Mouse (Mus musculus) spleen, postnatal 36 days (tissue): ENCODE measurements around the gene Sbp.
"Not testable (repeated sequence)": the region's sequence is repeated elsewhere in the genome, so short reads cannot be mapped to it uniquely, and the experiment has no call there.

ENCODE experiments used
- DNase-seq, 2 experiments: peaks; one replicate each; pipeline ENCODE4 v3.0.0; 2022; ENCODE audit warnings: low spot score in 2 of 2, mixed read lengths in 1 of 2

Sbp gene

GRCm38 (mm10) chr17:23941372-23941771 is at the start of gene Sbp:
Gene Sbp (plus strand): TSS chr17:23941672.
- no peak for DNase-seq

- not testable (repeated sequence) for DNase-seq
These were observed 24.3 kb upstream of the Sbp start, which contains the start of gene Dcpp3 for GRCm38 (mm10) chr17:23917158-23917557. Gene Dcpp3 (plus strand): TSS chr17:23917458.

GRCm38 (mm10) chr17:23924531-23925007 is 16.9 kb upstream of the Sbp start:
- peak; percentile 90 to 91 for DNase-seq

- peak; percentile 13 to 25 for DNase-seq
These were observed 16.4 kb upstream of the Sbp start for GRCm38 (mm10) chr17:23925090-23925493.

GRCm38 (mm10) chr17:23931157-23931556 is 10.3 kb upstream of the Sbp start:
- DNase-seq, result no peak

- not testable (repeated sequence) for DNase-seq
These were observed 6.0 kb downstream of the Sbp start for GRCm38 (mm10) chr17:23947486-23947885.

GRCm38 (mm10) chr17:23949068-23949467 is 7.6 kb downstream of the Sbp start:
- DNase-seq, result no peak

GRCm38 (mm10) chr17:23950828-23951227 is 9.4 kb downstream of the Sbp start:
- DNase-seq, result not testable (repeated sequence)

GRCm38 (mm10) chr17:23955174-23955573 is 13.7 kb downstream of the Sbp start, which contains the start of gene Sbpl:
Gene Sbpl (minus strand): TSS chr17:23955274.
- DNase-seq, result no peak

- DNase-seq, result peak; percentile 61 to 65
These were observed 18.7 kb downstream of the Sbp start for GRCm38 (mm10) chr17:23960084-23960738.

- DNase-seq, result no peak
These were observed 20.2 kb downstream of the Sbp start for GRCm38 (mm10) chr17:23961573-23962122.

- no peak for DNase-seq
These were observed 24.4 kb downstream of the Sbp start for GRCm38 (mm10) chr17:23965805-23966425.

- DNase-seq, result peak; percentile 41 to 43
These were observed 25.4 kb downstream of the Sbp start for GRCm38 (mm10) chr17:23966658-23967401.

- DNase-seq, result no peak
These were observed 27.3 kb downstream of the Sbp start for GRCm38 (mm10) chr17:23968780-23969179.

GRCm38 (mm10) chr17:23969231-23969630 is 27.8 kb downstream of the Sbp start:
- peak; percentile 41 to 60 for DNase-seq

GRCm38 (mm10) chr17:23971315-23971714 is 29.8 kb downstream of the Sbp start:
- no peak for DNase-seq

- no peak for DNase-seq
These were observed 35.2 kb downstream of the Sbp start for GRCm38 (mm10) chr17:23976665-23977064.

- no peak for DNase-seq
These were observed 38.0 kb downstream of the Sbp start for GRCm38 (mm10) chr17:23979471-23979870.

GRCm38 (mm10) chr17:23980297-23980909 is 38.9 kb downstream of the Sbp start, which contains the start of gene Prss30:
Gene Prss30 (minus strand): TSS chr17:23980566.
- DNase-seq, result peak in 1 of 2 experiments; percentile 39

- DNase-seq, result no peak
These were observed 41.4 kb downstream of the Sbp start for GRCm38 (mm10) chr17:23982912-23983311.

- DNase-seq, result no peak
These were observed 43.5 kb downstream of the Sbp start for GRCm38 (mm10) chr17:23984989-23985388.
